Mouse (Mus musculus): ENCODE results near the gene Ss18l1. TPM values are rescaled to one million over a fixed set of nuclear protein-coding genes. Genes with fewer than 3 reads are reported as not detected.
A peak's percentile ranks its signal among the peaks of the same experiment; 100 is the strongest.

Gene Ss18l1
- total and polyA plus RNA-seq, 2 experiments from 2014 or later: 47.0 to 104 TPM

DNA sequence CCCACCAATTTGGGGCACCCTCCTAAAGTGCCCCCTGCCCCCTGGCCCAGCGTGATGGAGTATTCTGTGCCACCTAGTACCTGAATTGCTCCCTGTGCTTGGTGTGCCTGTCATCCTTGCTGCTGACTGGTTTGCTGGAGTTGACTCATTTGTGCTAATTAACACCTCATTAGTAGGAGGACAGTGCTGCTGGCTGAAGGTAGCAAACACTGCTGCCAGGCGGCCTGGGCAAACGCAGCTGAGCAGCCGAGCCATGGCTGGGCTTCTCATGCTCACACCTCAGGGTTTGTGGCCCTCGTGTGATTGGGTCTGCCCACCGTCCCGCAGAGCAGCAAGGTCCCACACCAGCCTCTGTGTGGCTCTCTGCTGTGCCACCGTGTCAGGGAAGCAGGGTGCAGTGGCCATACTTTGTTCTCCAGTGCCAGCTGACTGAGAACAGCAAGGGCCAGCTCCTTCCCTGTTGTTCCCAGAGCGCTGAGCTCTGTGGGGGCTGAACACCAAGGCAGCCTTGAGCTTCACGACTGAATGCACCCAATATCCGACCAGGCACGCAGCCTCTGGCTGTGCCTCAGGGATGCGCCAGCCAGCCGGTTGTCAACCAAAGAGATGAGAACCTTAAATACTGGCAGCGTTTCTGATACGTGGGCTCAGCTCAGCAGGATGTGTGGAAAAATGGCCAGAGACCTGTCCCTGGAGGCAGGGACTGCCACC lies 43.8 kb downstream of the Ss18l1 start:
- 51% methylated on average over 16 of the region's 16 CpGs for WGBS
- no peak for TF ChIP-seq CTCF (IDR thresholded peaks at IDR 0.05; ENCODE audit: low read depth)
- H3K4me2 ChIP-seq (ENCODE audit: low read depth): no peak overlapping the region
- H3K4me3 ChIP-seq (ENCODE audit: low read depth, low read length): no peak overlapping the region
- H3K27ac ChIP-seq (ENCODE audit: low read depth, low read length): no peak overlapping the region
- peaks cover 32% of the 10 kb centered on the region for H3K36me3 ChIP-seq (ENCODE audit: insufficient read depth)
- no peaks in the 10 kb centered on the region for H3K4me1 ChIP-seq (ENCODE audit: insufficient read depth)
- peak; percentile 26; the same call in 1 of the 2 replicates for ATAC-seq
- no peaks in the 10 kb centered on the region for H3K27me3 ChIP-seq (ENCODE audit: insufficient read depth, low read length)
- no peak for DNase-seq
- no peak overlapping the region for H3K9ac ChIP-seq
- H3K9me3 ChIP-seq (ENCODE audit: low read length): no peaks in the 10 kb centered on the region

DNA sequence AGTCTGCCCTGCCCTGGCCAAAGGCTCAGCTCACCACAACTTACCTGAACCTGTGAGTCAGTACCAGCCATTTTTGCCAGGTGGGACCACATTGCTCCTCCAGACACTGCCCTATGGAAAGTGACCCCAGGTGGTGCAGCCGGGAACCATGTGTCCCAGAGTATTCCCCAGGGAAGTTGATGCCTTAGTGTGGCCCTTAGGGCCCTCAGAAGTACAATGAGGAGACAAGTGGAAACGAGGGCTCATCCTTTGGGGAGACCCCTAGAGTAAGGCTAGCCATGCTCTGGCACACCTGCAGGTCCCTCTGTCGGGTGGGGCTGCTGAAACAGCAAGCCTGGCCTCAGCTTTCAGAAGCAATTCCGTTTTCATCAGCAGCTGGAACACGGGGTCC lies 44.3 kb downstream of the Ss18l1 start:
- H3K4me1 ChIP-seq (ENCODE audit: insufficient read depth): no peaks in the 10 kb centered on the region
- no peak overlapping the region for H3K9ac ChIP-seq
- H3K9me3 ChIP-seq (ENCODE audit: low read length): no peaks in the 10 kb centered on the region
- H3K27me3 ChIP-seq (ENCODE audit: insufficient read depth, low read length): no peaks in the 10 kb centered on the region
- TF ChIP-seq CTCF (IDR thresholded peaks at IDR 0.05; ENCODE audit: low read depth): no peak
- no peak overlapping the region for H3K4me2 ChIP-seq (ENCODE audit: low read depth)
- no peak overlapping the region for H3K27ac ChIP-seq (ENCODE audit: low read depth, low read length)
- no peak for ATAC-seq
- WGBS: 80% methylated on average over 5 of the region's 5 CpGs
- no peak for DNase-seq
- H3K36me3 ChIP-seq (ENCODE audit: insufficient read depth): peaks cover 32% of the 10 kb centered on the region
- no peak overlapping the region for H3K4me3 ChIP-seq (ENCODE audit: low read depth, low read length)

DNA sequence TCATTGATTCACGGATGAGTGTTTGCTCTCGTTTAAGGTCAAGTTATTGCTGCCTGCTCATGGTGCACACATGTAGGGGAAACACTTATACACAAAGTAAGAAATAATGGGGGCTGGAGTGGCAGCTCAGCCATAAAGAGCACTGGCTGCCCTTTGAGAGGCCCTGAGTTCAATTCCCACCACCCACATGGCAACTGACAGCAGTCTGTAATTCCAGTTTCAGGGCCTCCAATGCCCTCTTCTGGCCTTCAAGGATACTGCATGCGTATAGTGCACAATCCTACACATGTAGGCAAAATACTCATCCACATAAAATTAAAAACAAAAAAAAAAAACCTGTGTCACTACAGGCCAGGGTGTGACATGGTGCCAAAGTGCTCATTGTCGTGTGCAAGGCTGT lies 45.2 kb downstream of the Ss18l1 start:
- TF ChIP-seq CTCF (IDR thresholded peaks at IDR 0.05; ENCODE audit: low read depth): no peak; the same call in 1 of the 2 replicates
- Histone ChIP-seq H3K27me3 (ENCODE audit: insufficient read depth, low read length) (no peaks in the 10 kb centered on the region), H3K27ac (ENCODE audit: low read depth, low read length) (no peak overlapping the region), H3K4me1 (ENCODE audit: insufficient read depth) (no peaks in the 10 kb centered on the region), H3K36me3 (ENCODE audit: insufficient read depth) (peaks cover 26% of the 10 kb centered on the region), H3K9ac (no peak overlapping the region), H3K9me3 (ENCODE audit: low read length) (no peaks in the 10 kb centered on the region), H3K4me3 (ENCODE audit: low read depth, low read length) (no peak overlapping the region), H3K4me2 (ENCODE audit: low read depth) (no peak overlapping the region)
- ATAC-seq (no peak), DNase-seq (no peak)
- WGBS: 90% methylated on average over 4 of the region's 4 CpGs

DNA sequence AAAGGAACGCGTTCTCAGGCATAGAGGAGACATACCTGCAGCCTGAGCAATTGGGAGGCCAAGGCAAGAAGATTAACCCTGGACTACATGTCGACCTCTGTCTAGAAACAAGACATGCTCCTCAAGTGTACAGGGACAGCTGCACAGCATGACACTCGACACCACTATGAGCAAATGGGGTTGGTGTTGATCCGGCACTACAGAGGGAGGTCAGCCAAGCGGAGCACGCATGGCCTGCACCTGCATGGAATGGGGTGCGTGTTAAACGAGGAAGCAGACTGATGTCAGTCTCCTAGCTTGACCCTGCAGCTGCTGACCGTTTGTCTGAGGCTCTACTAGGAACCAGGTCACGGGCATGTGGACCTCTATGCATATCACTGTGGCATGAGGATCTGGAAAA lies 48.0 kb downstream of the Ss18l1 start:
- no peaks in the 10 kb centered on the region for H3K9me3 ChIP-seq (ENCODE audit: low read length)
- no peak overlapping the region for H3K9ac ChIP-seq
- no peak for ATAC-seq
- no peak overlapping the region for H3K27ac ChIP-seq (ENCODE audit: low read depth, low read length)
- TF ChIP-seq CTCF (IDR thresholded peaks at IDR 0.05; ENCODE audit: low read depth): no peak
- H3K4me3 ChIP-seq (ENCODE audit: low read depth, low read length): no peak overlapping the region
- DNase-seq: no peak
- H3K27me3 ChIP-seq (ENCODE audit: insufficient read depth, low read length): no peaks in the 10 kb centered on the region
- no peak overlapping the region for H3K4me2 ChIP-seq (ENCODE audit: low read depth)
- WGBS: 70% methylated on average over 11 of the region's 11 CpGs
- H3K4me1 ChIP-seq (ENCODE audit: insufficient read depth): no peaks in the 10 kb centered on the region
- peaks cover 11% of the 10 kb centered on the region for H3K36me3 ChIP-seq (ENCODE audit: insufficient read depth)

DNA sequence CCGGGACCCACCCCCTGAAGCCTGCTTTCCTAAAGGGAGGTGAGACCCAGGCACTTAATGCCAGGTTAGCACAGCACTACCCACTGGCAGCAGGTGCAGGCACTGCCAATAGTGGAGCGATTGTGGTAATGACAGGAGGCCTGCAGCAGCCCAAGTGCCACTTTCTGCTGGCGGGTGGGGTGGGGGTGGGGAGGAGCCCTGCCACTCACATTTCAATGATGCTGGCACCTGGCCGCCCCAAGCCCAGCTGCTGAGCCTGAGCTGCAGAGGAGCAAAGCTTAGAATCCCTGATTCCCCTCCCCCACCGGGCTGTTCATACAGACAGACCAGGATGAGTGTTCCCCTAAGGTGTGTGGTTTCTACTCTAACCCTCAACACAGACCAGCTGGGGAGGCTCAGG lies 53.4 kb downstream of the Ss18l1 start:
- peak; percentile 38 for DNase-seq
- peak; percentile 46; the same call in 1 of the 2 replicates for ATAC-seq

DNA sequence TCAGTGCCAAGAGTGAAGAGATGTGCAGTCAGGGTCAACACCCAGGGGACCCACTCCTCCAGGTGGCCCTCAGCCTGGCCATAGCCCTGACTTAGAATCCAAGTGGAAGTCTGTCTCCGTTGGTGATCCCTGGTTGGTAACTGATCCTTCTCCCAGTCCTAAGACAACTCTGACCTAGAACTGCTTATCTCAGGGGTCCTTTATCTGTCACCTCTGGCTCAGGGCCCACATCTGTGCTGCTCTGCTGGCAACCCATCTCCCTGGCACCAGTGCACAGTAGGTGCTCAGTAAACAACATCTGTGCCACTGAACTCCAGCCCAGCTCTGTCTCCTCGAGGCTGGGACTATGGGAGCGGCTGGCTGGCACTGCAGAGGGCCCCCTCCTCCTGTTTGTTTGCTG lies 55.3 kb downstream of the Ss18l1 start:
- Histone ChIP-seq H3K27me3 (ENCODE audit: insufficient read depth, low read length) (peaks cover 5% of the 10 kb centered on the region), H3K36me3 (ENCODE audit: insufficient read depth) (no peaks in the 10 kb centered on the region), H3K9ac (no peak overlapping the region), H3K4me3 (ENCODE audit: low read depth, low read length) (no peak overlapping the region), H3K27ac (ENCODE audit: low read depth, low read length) (no peak overlapping the region), H3K4me1 (ENCODE audit: insufficient read depth) (no peaks in the 10 kb centered on the region), H3K9me3 (ENCODE audit: low read length) (no peaks in the 10 kb centered on the region), H3K4me2 (ENCODE audit: low read depth) (no peak overlapping the region)
- no peak for DNase-seq
- ATAC-seq: peak; percentile 67; the same call in 1 of the 2 replicates
- WGBS: 32% methylated on average over 3 of the region's 3 CpGs
- no peak for TF ChIP-seq CTCF (IDR thresholded peaks at IDR 0.05; ENCODE audit: low read depth)

More for the DNA sequence above, 53.4 kb downstream of the Ss18l1 start:
- Histone ChIP-seq H3K4me1 (ENCODE audit: insufficient read depth) (no peaks in the 10 kb centered on the region), H3K9ac (no peak overlapping the region), H3K4me2 (ENCODE audit: low read depth) (no peak overlapping the region), H3K27me3 (ENCODE audit: insufficient read depth, low read length) (no peaks in the 10 kb centered on the region), H3K9me3 (ENCODE audit: low read length) (no peaks in the 10 kb centered on the region), H3K27ac (ENCODE audit: low read depth, low read length) (no peak overlapping the region), H3K4me3 (ENCODE audit: low read depth, low read length) (no peak overlapping the region), H3K36me3 (ENCODE audit: insufficient read depth) (no peaks in the 10 kb centered on the region)
- no peak for TF ChIP-seq CTCF (IDR thresholded peaks at IDR 0.05; ENCODE audit: low read depth)
- 19% methylated on average over 5 of the region's 5 CpGs for WGBS

DNA sequence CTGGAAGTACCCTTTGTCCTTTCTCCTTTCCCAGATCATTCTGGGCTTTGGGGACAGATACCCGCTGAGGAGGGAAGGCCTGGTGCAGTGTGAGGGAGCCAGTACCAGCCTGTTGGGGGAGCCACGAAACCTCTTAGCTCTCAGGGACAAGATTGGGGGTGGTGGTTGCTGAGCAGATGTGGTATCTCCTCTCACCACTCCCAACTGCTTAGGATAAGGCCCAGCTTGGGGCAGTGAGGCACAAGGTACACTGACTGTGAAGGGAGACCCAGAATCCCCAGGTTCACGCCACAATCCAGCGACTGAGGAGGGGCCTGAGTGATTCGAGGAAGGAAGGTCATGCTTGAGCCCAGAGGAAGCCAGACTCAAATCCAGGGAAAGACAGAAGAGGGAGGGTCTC lies 55.9 kb downstream of the Ss18l1 start:
- 0 out of 2 replicates have a peak, but pooled peaks cover 2% of the 10 kb centered on the region for H3K4me1 ChIP-seq (ENCODE audit: insufficient read depth)
- no peak for DNase-seq
- no peak overlapping the region for H3K27ac ChIP-seq (ENCODE audit: low read depth, low read length)
- 36% methylated on average over 5 of the region's 5 CpGs for WGBS
- H3K36me3 ChIP-seq (ENCODE audit: insufficient read depth): no peaks in the 10 kb centered on the region
- no peaks in the 10 kb centered on the region for H3K9me3 ChIP-seq (ENCODE audit: low read length)
- peak; percentile 34 for TF ChIP-seq CTCF (IDR thresholded peaks at IDR 0.05; ENCODE audit: low read depth)
- no peak overlapping the region for H3K4me2 ChIP-seq (ENCODE audit: low read depth)
- H3K27me3 ChIP-seq (ENCODE audit: insufficient read depth, low read length): peaks cover 6% of the 10 kb centered on the region
- H3K4me3 ChIP-seq (ENCODE audit: low read depth, low read length): no peak overlapping the region
- no peak overlapping the region for H3K9ac ChIP-seq
- peak; percentile 40; the same call in 1 of the 2 replicates for ATAC-seq

Data from forebrain, postnatal 0 days (tissue).